Mouse (Mus musculus) CH12.LX (cell line): ENCODE data around the gene Dffb.

ENCODE experiments used
- CTCF ChIP-seq, 2 experiments: IDR thresholded peaks in 1 of 2; conservative IDR thresholded peaks in 1 of 2; 2 replicates each; pipeline ENCODE4 v1.5.1; 2011 to 2012; ENCODE audit warnings: low read depth in 2 of 2, low read length in 2 of 2, improper control_type of control experiment in 1 of 2, inconsistent platforms in 1 of 2, mild to moderate bottlenecking in 1 of 2, moderate library complexity in 1 of 2
- E2F4 ChIP-seq: IDR thresholded peaks from 2 replicates; pipeline ENCODE4 v1.6.1; 2011; ENCODE audit warnings: low read depth, low read length, improper control_type of control experiment; ENCODE audit not compliant: insufficient replicate concordance
- MAX ChIP-seq: IDR thresholded peaks from 2 replicates; pipeline ENCODE4 v1.6.1; 2011; ENCODE audit warnings: low read length, improper control_type of control experiment
- MEF2A ChIP-seq: IDR thresholded peaks from 2 replicates; pipeline ENCODE4 v1.6.1; 2014; ENCODE audit warnings: low read depth, mild to moderate bottlenecking, inconsistent platforms, low read length, improper control_type of control experiment, borderline replicate concordance
- NRF1 ChIP-seq: IDR thresholded peaks from 2 replicates; pipeline ENCODE4 v1.6.1; 2014; ENCODE audit warnings: low read depth, mild to moderate bottlenecking, inconsistent platforms, low read length, improper control_type of control experiment, moderate library complexity
- POLR2A ChIP-seq: IDR thresholded peaks from 2 replicates; pipeline ENCODE4 v1.6.1; 2011; ENCODE audit warnings: low read depth, mild to moderate bottlenecking, improper control_type of control experiment, low read length
- SIN3A ChIP-seq: IDR thresholded peaks from 2 replicates; pipeline ENCODE4 v1.6.1; 2012; ENCODE audit warnings: low read length, improper control_type of control experiment, inconsistent platforms
- SMC3 ChIP-seq: IDR thresholded peaks from 2 replicates; pipeline ENCODE4 v1.6.1; 2011; ENCODE audit warnings: low read depth, low read length, improper control_type of control experiment
- USF2 ChIP-seq: conservative IDR thresholded peaks from 2 replicates; pipeline ENCODE4 v1.6.1; 2011; ENCODE audit warnings: low read depth, low read length, improper control_type of control experiment

- TF ChIP-seq CTCF (conservative IDR thresholded peaks at IDR 0.05 in 1 of 2, IDR thresholded peaks at IDR 0.05 in 1 of 2; ENCODE audit: low read depth in 2 of 2, low read length in 2 of 2) (no peak), E2F4 (no peak), POLR2A (peak; percentile 66), MEF2A (peak; percentile 84; the same call in 1 of the 2 replicates), NRF1 (peak; percentile 96), SIN3A (peak; percentile 96), SMC3 (no peak), MAX (peak; percentile 92), USF2 (no peak)
These were observed at the start of gene Dffb, which contains the start of gene Cep104 for GRCm38 (mm10) chr4:153974431-153975291.
